Mouse (Mus musculus): ENCODE results near the gene Gm853.

Gm853 gene

GRCm38 (mm10) chr4:130175072-130175711 is 47.0 kb downstream of the Gm853 start, which contains the start of gene Tinagl1:
Gene Tinagl1 (minus strand): TSS chr4:130175122.
- H3K36me3 ChIP-seq (ENCODE audit: insufficient read depth, low read length) = no peaks in the 10 kb centered on the region
- no peak for TF ChIP-seq NANOG (IDR thresholded peaks at IDR 0.05; ENCODE audit: borderline replicate concordance, low read length)
- H3K4me3 ChIP-seq (replicated peaks; ENCODE audit: low read length) = peak within 1 kb of the TSS; percentile 66
- peaks cover 64% of the 10 kb centered on the region for H3K4me1 ChIP-seq (replicated peaks; ENCODE audit: low read depth, low read length)
- peaks cover 74% of the 10 kb centered on the region for H3K27me3 ChIP-seq (ENCODE audit: insufficient read depth, low read length)
- H3K9me3 ChIP-seq (ENCODE audit: low read length) = no peaks in the 10 kb centered on the region

GRCm38 (mm10) chr4:130174335-130175031 is 47.7 kb downstream of the Gm853 start:
- H3K4me3 ChIP-seq (replicated peaks; ENCODE audit: low read length) = peak overlapping the region; percentile 66
- no peaks in the 10 kb centered on the region for H3K36me3 ChIP-seq (ENCODE audit: insufficient read depth, low read length)
- no peak for TF ChIP-seq POU5F1 (IDR thresholded peaks at IDR 0.05; ENCODE audit: borderline replicate concordance, low read length)
- TF ChIP-seq CTCF (conservative IDR thresholded peaks at IDR 0.05; ENCODE audit: low read length) = no peak
- no peak for TF ChIP-seq NANOG (IDR thresholded peaks at IDR 0.05; ENCODE audit: borderline replicate concordance, low read length)
- H3K9me3 ChIP-seq (ENCODE audit: low read length) = no peaks in the 10 kb centered on the region
- H3K4me1 ChIP-seq (replicated peaks; ENCODE audit: low read depth, low read length) = peaks cover 70% of the 10 kb centered on the region
- H3K27me3 ChIP-seq (ENCODE audit: insufficient read depth, low read length) = peaks cover 71% of the 10 kb centered on the region

- peak overlapping the region; percentile 66 for H3K4me3 ChIP-seq (replicated peaks; ENCODE audit: low read length)
- TF ChIP-seq CTCF (conservative IDR thresholded peaks at IDR 0.05; ENCODE audit: low read length) = no peak
- TF ChIP-seq NANOG (IDR thresholded peaks at IDR 0.05; ENCODE audit: borderline replicate concordance, low read length) = no peak
- TF ChIP-seq POU5F1 (IDR thresholded peaks at IDR 0.05; ENCODE audit: borderline replicate concordance, low read length) = no peak
Observed at GRCm38 (mm10) chr4:130173911-130174311, 48.3 kb downstream of the Gm853 start.

GRCm38 (mm10) chr4:130173060-130173822 is 49.0 kb downstream of the Gm853 start:
- TF ChIP-seq NANOG (IDR thresholded peaks at IDR 0.05; ENCODE audit: borderline replicate concordance, low read length) = no peak
- no peak for TF ChIP-seq POU5F1 (IDR thresholded peaks at IDR 0.05; ENCODE audit: borderline replicate concordance, low read length)
- no peak for TF ChIP-seq CTCF (conservative IDR thresholded peaks at IDR 0.05; ENCODE audit: low read length)
- Histone ChIP-seq H3K4me3 (replicated peaks; ENCODE audit: low read length) (peak overlapping the region; percentile 66), H3K27me3 (ENCODE audit: insufficient read depth, low read length) (peaks cover 77% of the 10 kb centered on the region), H3K36me3 (ENCODE audit: insufficient read depth, low read length) (no peaks in the 10 kb centered on the region), H3K4me1 (replicated peaks; ENCODE audit: low read depth, low read length) (peaks cover 83% of the 10 kb centered on the region), H3K9me3 (ENCODE audit: low read length) (no peaks in the 10 kb centered on the region)

More at GRCm38 (mm10) chr4:130173911-130174311, 48.3 kb downstream of the Gm853 start:
- H3K27me3 ChIP-seq (ENCODE audit: insufficient read depth, low read length) = peaks cover 73% of the 10 kb centered on the region
- no peaks in the 10 kb centered on the region for H3K36me3 ChIP-seq (ENCODE audit: insufficient read depth, low read length)
- H3K4me1 ChIP-seq (replicated peaks; ENCODE audit: low read depth, low read length) = peaks cover 76% of the 10 kb centered on the region
- H3K9me3 ChIP-seq (ENCODE audit: low read length) = no peaks in the 10 kb centered on the region

GRCm38 (mm10) chr4:130171951-130172765 is 50.0 kb downstream of the Gm853 start:
- Histone ChIP-seq H3K27me3 (ENCODE audit: insufficient read depth, low read length) (peaks cover 81% of the 10 kb centered on the region), H3K4me1 (replicated peaks; ENCODE audit: low read depth, low read length) (peaks cover 86% of the 10 kb centered on the region), H3K9me3 (ENCODE audit: low read length) (no peaks in the 10 kb centered on the region), H3K36me3 (ENCODE audit: insufficient read depth, low read length) (no peaks in the 10 kb centered on the region), H3K4me3 (replicated peaks; ENCODE audit: low read length) (no peak overlapping the region)
- TF ChIP-seq POU5F1 (IDR thresholded peaks at IDR 0.05; ENCODE audit: borderline replicate concordance, low read length) (no peak), CTCF (conservative IDR thresholded peaks at IDR 0.05; ENCODE audit: low read length) (no peak), NANOG (IDR thresholded peaks at IDR 0.05; ENCODE audit: borderline replicate concordance, low read length) (no peak)

GRCm38 (mm10) chr4:130170362-130170761 is 51.8 kb downstream of the Gm853 start:
- Histone ChIP-seq H3K9me3 (ENCODE audit: low read length) (no peaks in the 10 kb centered on the region), H3K36me3 (ENCODE audit: insufficient read depth, low read length) (no peaks in the 10 kb centered on the region), H3K4me3 (replicated peaks; ENCODE audit: low read length) (no peak overlapping the region), H3K4me1 (replicated peaks; ENCODE audit: low read depth, low read length) (peaks cover 84% of the 10 kb centered on the region), H3K27me3 (ENCODE audit: insufficient read depth, low read length) (peaks cover 82% of the 10 kb centered on the region)
- TF ChIP-seq CTCF (conservative IDR thresholded peaks at IDR 0.05; ENCODE audit: low read length) = no peak
- no peak for TF ChIP-seq NANOG (IDR thresholded peaks at IDR 0.05; ENCODE audit: borderline replicate concordance, low read length)
- no peak for TF ChIP-seq POU5F1 (IDR thresholded peaks at IDR 0.05; ENCODE audit: borderline replicate concordance, low read length)

GRCm38 (mm10) chr4:130169411-130169971 is 52.7 kb downstream of the Gm853 start:
- 0 out of 2 replicates have a peak overlapping the region, but pooled peaks have one; percentile 1 for H3K4me3 ChIP-seq (replicated peaks; ENCODE audit: low read length)
- H3K27me3 ChIP-seq (ENCODE audit: insufficient read depth, low read length) = peaks cover 86% of the 10 kb centered on the region
- no peaks in the 10 kb centered on the region for H3K36me3 ChIP-seq (ENCODE audit: insufficient read depth, low read length)
- TF ChIP-seq POU5F1 (IDR thresholded peaks at IDR 0.05; ENCODE audit: borderline replicate concordance, low read length) (no peak), CTCF (conservative IDR thresholded peaks at IDR 0.05; ENCODE audit: low read length) (no peak), NANOG (IDR thresholded peaks at IDR 0.05; ENCODE audit: borderline replicate concordance, low read length) (no peak)
- H3K4me1 ChIP-seq (replicated peaks; ENCODE audit: low read depth, low read length) = peaks cover 75% of the 10 kb centered on the region
- H3K9me3 ChIP-seq (ENCODE audit: low read length) = no peaks in the 10 kb centered on the region

All from E14TG2a.4 (cell line).